Mouse (Mus musculus): ENCODE data around the gene Gm20835. TPM values are rescaled to one million over a fixed set of nuclear protein-coding genes. Genes with fewer than 3 reads are reported as not detected.
"Not testable (repeated sequence)": the region's sequence is repeated elsewhere in the genome, so short reads cannot be mapped to it uniquely, and the experiment has no call there.

The Gm20835 gene
- not detected for total RNA-seq (2021)
- long read RNA-seq, experiment 1: 0 reads
- long read RNA-seq, experiment 2: 0 reads

- DNase-seq: not testable (repeated sequence)
Observed at GRCm38 (mm10) chrY:36735190-36735589, at the start of gene Gm20835. Gene Gm20835 (minus strand): TSS chrY:36735290.
